Mouse (Mus musculus) yolk sac, embryonic 10.5 days (tissue): ENCODE data around the gene Cbx5.

ENCODE experiments used
- DNase-seq: peaks from one replicate; pipeline ENCODE4 v3.0.0-alpha.2; 2017; ENCODE audit warnings: low spot score

The Cbx5 gene

DNA sequence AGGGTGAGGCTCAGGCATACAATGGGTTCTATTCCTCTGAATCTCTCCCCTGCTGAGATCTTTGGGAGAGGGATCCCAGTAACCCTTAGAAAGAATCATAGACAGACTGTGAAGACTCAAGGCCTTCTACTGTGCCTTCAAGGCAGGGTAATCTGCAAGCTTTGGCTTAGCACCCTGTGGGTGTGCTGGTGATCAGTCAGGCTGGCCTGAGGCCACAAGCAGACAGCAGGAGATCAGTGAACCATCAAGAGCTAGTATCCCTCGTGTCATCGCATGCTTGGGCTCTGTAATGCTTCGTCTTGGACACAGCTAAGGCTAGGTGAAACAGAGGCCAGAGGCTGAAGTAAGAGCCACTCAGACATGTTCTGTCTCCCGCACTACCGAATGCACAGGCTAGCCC is 66.4 kb downstream of the Cbx5 start:
- no peak for DNase-seq

DNA sequence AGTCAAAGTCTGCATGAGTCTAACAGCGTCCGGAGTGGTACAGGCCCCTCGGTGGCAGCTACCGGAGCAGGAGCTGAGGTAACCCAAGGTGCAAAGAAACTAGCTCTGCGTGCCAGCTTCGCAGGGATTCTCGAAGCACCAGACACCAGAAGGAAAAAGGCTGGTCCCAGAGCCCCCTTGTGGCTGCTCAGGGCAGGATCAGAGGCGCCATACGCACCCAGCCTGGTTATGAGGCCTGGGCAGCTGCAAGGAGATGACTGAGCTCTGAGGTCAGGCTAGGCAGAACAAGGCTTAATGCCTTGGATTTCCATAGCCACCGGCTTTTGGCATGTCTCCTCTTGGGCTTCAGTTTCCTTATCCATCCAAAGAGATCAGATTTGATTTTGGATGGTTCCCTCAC is 67.1 kb downstream of the Cbx5 start:
- DNase-seq = peak; percentile 61

DNA sequence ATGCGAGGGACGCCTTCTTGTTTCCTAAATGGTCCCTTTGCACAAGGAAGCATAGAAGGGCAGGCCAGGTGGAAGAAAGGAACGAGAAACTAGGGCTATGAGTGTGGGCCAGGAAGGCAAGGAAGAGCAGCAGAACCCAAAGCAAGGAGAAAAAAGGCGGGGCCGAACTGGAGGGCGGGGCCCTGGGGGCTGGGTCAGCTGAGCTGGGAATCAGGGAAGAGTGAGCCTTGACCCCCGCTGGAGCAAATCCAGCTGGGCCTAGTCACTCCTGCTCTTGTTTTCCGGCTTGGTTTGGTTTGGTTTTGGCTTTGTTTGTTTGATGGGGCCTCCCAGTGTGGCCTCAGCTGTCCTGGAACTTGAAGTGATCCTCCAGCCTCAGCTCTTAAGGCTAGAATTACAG is 68.3 kb downstream of the Cbx5 start:
- DNase-seq = no peak

DNA sequence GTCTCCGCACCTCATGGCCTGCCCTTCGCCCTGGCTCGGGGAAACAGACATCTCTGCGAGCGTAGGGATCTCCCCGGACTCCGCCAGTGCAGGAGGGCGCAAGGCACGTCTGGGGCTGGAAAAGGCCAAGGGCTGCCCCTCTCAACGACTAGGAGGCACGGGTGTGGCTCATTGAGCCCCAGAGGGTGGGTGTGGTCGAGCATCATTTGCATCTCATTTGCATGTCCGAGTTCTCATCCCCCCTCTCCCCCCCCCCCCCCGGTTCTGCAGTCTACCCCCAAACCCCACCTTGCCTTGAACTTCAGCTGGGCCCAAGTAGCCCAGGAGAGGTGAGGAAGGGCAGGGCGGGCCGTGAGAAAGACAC is 69.3 kb downstream of the Cbx5 start:
- DNase-seq = no peak

DNA sequence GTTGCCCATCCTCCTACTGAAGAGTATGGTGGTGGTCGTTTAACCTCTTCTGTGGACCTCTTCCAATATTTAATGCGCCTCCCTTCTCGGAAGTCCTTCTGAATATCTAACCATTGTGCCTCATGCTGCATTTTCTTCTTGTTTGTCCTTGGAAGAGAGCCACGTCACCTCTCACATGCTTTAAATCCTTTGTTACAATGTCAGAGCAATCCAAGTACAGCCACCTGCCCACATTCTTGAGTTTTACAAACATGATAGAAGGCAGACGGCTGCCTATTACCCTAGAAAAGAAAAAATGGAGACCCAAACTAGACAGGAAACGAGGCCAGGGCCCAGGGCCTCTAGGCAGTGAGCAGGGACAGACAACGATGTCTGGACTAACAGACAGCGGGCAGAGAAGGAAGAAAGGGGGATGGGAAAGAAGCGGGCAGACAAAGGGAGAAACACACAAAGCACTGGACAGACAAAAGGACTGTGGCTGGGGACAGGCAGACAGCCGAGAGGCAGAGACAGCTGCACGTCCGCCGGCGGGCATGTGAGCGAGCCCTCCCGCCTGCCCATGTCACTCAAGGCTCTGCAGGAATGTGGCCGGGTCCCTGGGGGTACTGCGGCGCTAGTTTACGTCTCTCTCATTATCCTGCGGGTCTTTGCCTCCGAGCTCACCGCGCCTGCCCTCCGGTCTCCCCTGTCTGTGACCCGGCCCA is 69.9 kb downstream of the Cbx5 start:
- no peak for DNase-seq

DNA sequence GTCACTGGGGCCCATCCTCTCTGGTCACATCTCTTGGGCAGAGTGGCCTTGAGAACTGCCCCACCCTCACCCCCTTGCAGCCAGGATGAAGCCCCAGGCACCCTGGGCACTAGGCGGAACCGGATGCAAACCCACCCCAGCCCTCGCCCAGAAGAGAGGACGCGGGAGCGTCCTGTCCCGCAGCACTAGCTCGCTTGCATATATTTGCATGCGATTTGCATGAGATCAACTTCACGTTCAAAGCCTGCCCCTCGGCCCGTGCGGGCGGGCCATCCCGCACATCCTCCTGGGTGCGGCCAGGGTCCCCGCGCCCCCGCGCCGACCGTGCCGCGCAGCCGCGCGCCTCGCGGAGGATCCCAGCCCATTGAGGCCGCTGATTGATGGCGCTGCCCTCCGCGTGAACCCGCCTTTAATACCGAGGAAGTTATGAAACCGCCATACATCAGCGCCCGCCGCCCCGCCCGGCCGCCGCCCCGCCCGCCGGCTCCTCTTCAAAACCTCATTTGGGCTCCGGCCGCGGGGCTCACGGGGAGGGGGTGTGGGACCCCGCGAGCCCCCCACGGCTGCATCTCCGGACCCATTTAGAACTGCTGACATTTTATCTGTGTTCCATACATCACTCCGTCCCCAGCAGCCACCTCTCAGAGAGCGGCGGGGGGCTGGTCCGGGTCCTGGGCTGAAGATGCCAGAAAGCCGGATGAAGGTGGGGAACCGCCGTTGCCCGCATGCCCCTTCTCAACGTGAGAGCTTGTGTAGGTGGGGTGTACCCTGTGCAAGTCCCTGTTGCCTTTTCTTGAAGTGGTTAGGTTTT is 70.6 kb downstream of the Cbx5 start:
- DNase-seq = peak; percentile 66

DNA sequence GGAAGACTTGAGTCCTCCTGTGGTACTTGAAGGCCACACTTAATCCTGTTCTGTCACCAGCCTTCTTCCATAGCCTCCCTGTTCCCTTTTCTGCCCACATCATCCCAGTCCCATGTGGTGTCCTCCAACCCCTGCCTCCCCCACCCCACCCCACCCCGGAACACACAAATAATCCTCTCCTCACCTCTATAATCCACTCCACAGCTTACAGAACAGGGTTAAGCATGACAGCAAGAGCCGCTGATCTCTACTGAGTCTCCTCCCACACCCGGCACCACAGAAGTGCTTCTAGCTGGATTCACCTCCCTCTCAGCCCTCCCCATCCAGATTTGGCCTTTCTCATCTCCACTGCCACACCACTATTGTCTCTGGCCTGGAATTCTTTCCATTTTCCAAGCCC is 71.8 kb downstream of the Cbx5 start:
- DNase-seq = no peak

DNA sequence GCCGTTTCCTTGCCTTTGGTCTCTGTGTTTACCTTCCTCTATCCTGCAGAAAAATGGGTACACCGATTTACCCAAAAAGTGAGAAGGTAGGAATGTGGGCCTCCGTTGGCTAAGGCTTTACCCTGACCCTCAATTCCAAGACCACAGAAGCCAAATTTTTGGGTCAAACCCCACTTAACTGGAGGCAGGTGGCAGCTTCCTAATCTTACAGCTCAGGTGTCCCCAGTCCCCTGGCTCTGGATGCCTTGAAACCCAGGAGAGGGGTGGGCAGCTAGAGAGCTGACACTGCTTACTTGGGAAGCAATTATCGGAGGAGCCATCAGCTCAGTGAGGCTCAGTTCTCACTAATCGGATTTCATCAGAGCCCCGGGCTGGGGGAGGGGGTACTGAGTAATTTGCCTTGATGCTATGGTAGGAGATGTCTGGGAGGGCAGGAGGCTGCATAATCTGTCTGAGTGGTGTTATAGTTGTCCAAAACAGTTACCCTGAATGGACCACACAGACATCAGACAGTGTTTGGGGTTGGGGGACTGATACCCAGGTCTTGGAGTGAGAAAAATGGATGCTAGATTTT is 72.5 kb downstream of the Cbx5 start, which contains the start of gene Smug1:
Smug1 (minus strand) TSS at position 51 of the 574 bp plus-strand sequence.
- DNase-seq = no peak

DNA sequence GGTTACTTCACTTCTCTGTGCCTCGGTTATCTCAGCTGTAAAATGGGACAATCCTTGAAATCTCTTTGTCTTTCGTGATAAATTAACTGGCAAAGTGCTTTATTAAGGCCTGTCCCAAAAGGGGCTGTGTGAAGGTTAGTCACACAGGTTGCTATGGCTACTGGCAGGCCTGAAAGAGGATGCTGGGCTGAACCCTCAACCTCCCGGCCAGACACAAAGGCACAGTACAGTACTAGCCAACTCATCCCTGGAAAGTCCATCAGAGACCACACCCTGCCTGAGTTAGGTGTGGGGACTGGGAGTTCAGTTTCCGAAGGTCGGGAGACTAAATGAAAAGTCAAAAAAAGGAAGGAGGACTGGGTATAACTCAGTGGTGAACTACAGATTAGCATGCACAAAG is 73.7 kb downstream of the Cbx5 start:
- DNase-seq = no peak

DNA sequence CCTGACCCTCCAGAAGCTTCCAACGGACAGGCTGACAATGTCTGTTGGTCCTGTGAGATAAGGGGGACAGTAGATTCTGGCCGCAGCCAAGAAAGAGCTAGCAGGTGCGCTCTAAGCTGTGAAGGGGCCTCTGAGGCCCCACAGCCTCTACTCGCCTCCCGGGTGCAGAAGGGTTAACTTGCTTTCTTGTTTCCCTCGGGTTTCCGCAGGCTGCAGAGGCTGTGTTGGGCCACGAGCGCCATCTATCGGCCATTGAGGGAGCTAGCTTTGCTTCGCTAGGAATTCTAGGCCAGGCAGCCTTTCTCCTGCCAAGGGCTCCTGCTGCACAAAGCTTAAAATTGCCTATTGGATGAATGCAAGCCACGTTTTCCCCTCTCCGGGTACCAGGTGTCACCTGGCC is 74.2 kb downstream of the Cbx5 start:
- DNase-seq = peak; percentile 85

DNA sequence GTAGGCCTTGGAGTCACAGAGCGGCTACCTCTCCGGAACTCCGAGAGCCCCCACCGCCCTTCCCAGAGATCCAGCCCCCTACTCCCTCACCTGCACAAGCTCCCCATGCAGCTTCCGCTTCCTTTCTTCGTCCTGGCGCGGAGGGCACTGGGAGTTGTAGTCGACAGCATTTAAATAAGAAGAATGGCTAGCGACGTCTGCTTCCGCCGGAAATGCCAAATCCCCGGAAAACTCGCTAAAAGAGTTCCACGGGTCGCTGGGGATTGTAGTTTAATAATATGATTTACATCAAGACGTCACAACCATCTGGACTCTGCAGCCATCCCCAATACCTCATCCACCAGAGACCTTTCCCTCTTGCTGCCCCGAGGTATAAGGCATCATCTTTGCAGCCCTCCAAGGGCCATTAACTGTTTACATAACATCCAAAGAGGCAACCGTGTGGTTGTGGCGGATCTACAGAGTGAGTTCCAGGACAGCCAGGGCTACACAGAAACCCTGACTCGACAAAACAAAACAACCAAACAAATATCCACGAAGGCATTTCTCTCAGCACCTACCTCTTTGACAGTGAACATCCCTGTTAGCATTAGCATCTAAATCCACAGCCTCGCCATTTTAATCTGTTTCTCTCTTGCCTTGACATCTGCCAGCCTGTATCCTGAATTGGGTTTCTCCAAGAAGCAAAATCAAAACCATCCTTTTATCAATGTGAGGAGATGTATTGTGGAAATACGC is 76.3 kb downstream of the Cbx5 start:
- peak; percentile 93 for DNase-seq

DNA sequence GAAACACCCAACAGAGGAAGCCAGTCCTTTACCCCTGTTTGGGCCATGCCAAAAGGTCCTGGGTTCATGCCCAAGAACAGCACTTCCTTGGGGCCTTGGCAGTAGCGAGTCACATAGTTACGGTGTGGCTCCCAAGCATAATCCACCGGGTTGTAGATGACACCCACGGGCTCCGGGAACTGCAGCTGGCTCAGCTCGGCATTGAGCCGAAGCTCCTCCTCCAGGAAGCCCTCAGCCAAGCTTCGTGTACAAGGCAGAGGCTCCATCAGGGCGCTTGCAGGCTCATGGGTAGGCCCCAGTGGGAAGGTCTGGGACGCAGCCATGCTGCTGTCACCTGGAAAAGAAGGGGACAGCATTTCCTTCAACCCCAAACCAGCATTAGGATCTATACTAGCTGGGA is 82.0 kb downstream of the Cbx5 start:
- no peak for DNase-seq

DNA sequence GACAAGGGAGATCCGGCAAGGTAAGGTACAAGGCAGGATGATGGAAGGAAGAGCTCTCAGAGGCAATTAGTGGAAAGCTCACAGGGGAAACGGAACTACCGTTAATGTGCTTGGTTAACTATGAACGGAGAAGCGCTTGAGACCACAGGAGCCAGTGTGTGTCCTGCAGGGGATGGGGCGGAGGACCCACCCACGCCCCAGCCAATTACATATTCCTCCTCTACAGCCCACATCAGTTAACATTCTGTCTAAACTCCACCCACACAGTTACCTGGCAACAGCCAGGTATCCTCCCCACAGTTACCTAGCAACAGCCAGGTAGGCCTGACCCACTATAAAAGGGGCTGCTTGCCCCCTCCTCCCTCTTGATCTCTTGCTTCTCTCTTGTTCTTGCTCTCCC is 82.7 kb downstream of the Cbx5 start:
- no peak for DNase-seq

DNA sequence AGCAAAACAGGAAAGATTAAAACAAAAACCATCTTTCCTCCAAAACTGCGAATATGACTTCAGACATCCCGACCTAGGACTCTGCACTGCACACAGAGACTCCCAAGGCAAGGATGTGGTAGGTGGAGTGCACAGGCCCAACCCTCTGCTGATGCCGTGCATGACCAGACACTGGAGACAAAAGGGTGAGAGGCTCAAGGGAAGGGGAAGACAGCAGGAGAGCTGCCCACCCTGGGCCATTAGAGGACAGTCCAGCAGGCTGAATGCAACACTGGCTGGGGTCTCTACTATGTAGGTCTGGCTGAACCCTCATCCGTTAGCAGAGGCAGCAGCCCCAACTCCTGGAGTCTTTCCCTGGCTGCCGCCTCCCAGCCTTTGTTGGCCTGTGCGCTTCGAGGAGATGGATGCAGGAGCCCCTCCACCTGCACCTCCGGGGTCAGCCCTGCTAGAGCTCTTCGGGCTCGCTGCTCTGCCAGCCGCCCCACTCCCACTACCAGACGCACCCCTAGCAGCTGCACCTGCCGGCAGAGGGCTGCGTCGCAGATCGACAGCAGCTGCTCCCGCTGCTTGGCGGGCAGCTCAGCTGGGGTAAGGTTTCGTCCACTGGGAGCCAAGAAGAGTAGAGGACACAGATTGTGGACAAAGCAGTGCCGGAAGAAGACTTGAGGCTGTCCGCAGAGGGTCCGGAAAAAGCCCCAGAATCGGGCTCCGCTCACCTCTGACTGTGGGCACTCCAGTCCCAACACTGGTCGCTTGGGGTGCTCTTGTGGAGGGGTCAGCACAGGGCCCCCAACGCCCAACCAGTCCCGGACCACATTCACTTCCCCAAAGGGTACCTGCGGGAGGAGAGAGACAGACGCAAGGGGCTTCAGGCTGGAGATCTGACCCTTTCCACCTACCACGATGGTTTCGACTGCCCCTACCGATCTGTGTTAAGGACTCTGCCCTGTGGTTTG is 84.0 kb downstream of the Cbx5 start:
- no peak for DNase-seq

DNA sequence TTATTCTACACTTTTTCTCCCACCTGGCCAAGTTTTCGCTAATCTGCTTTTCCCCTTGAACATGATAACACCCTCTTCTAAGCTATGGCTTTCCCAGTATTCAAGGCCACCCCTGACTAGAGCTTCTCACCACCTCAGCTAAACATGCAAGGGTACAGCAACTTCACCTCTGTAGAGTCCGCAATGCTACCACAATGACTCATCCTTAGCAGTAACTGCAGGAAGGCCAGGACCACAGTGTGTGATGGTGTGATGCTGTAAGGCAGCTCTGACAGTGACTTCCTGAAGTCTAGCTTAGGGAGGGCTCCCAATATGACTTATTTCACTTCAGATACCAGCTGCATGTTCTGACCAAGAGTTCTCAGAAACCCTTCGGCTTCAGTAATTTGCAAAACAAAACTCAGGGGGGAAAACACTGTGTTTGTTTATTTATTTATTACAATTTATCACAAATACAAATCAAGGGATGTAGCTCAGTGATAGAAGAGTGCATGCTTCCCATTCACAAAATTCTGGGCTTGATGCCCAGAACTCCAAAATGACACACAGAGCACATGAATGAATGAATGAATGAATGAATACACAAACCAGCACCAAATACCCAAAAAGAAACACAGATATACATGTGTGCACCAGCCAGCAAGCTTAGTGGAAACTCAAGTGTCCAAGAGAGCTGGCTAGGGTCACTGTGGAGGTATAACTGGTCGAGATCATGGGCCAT is 86.6 kb downstream of the Cbx5 start:
- no peak for DNase-seq

DNA sequence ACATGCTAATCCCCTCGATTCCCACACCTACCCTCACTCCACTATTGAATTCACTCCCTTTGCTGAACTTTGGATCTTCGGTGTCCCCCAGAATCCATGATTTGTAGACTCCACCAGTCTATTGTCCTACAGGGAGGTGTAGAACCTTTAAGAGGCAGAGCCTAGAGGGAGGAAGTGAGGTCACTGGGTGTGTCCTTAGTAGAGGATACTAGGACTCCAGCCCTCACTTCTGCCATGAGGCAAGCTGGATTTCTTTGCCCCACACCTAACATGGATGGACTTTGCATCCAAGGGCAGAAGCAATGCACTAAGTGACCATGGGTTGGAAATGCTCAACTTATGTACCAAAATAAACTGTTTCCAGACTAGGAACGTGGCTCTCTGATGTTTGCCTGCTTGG is 87.2 kb downstream of the Cbx5 start:
- no peak for DNase-seq

DNA sequence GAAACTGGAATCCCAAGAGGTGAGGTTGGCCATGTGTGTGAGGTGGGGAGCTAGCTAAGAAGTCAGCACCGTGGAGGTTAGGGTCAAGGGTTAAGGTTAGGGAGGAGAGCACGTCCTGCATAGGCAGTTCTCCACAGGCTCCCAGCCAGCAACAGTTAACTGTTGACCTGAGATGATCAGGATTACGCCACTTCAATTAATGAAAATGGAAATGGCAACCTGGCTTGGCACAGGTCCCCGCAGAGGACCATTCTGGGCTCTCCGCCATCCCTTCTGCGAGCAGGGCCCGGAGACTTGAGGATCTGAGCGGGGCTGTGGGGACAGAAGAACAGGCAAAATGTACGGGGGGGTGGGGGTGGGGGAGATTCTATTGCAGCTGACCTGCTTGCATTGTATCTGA is 91.8 kb downstream of the Cbx5 start:
- DNase-seq = no peak

DNA sequence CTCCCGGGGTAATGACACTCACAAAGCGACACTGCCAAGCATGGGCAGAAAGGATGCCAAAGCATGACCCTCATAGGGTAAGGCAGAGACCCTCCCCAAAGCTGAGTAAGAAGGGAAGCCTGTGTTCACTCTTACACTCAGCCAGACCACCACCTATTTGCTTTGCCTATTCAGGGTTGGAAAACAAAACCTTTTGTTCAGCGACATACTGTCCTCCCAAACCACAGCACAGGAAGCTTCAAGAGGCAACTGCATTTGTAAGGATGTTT is 92.3 kb downstream of the Cbx5 start:
- no peak for DNase-seq

DNA sequence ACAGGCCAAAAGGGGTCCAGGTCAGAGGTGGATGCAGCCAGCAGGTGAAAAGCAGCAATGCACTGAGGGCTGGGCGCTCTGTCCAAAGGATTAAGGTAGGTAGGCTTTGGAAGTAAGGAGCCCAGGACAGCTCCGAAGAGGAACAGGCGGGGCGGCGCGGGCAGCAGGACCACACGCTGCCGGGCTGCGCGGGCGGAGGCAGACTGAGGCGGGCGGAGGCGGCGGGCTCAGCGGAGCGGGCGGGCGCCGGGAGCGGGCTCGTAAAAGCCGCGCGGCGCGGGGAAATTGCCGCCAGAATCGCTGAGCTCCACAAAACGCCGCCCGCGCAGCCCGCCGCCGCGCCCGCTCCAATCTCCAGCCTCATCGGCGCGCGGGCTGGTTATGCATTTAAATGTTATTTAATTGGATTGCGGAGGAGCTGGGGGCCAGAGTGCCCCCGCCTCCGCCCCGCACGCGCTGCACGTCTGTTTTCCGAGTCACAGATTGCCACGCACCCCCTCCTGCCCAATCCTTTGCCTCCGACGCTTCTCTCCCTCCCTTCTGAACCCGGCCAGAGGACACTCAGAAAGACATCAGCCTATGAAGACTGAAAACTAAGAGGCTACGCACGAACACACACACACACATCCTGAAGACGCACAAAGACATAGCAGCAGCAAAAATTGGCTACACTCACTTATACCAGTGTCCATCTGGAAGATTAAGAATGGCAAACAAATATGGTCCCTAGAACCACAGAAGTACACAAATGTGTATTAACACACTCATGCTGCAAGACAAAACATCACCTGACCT is 92.8 kb downstream of the Cbx5 start:
- no peak for DNase-seq

DNA sequence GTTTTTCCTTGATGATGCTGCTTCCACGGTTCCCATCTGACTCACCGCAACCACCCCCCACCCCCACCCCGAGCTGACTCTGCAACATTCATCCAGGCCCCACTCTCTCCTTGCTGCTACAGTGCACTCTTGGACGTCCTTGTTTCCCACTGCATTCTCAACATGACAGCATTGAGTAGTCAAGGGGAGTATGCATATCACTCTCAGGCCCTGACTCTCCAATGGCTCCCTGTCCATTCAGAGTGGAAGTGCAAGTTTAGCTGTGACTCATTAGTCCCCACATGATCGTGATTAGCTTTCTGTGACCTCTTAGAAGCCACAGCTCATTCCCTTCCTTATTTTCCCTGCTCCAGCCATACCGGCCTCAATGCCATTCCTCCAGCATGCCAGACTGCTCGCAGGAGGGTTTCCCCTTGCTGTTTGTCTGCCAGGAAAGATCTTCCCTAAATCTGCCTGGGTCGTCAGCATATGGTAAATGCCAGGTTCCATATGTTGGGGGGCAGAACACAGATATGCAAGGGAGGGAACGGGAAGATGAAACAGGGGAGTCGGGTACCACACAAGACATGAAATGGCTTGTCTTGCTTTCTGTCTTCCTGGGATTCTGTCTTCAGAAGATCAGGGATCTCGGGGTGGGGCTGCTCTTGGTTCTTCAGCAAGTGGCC is 93.8 kb downstream of the Cbx5 start:
- no peak for DNase-seq
